Mouse (Mus musculus) bone marrow macrophage, adult 2 months (primary cell): ENCODE measurements at regions not wholly inside any gene's neighbourhood (a gene's known extent, or its start where the extent isn't known, plus 50 kb on each side); places are given as distances from the start of the nearest gene placed in this dataset.

Experiments used
- CTCF ChIP-seq: IDR thresholded peaks from 2 replicates; pipeline ENCODE4 v1.5.1; 2012; ENCODE audit warnings: low read depth, mild to moderate bottlenecking, low read length, moderate library complexity
- POLR2A ChIP-seq: IDR thresholded peaks from 2 replicates; pipeline ENCODE4 v1.6.1; 2012; ENCODE audit warnings: mild to moderate bottlenecking, low read depth, low read length, borderline replicate concordance

DNA sequence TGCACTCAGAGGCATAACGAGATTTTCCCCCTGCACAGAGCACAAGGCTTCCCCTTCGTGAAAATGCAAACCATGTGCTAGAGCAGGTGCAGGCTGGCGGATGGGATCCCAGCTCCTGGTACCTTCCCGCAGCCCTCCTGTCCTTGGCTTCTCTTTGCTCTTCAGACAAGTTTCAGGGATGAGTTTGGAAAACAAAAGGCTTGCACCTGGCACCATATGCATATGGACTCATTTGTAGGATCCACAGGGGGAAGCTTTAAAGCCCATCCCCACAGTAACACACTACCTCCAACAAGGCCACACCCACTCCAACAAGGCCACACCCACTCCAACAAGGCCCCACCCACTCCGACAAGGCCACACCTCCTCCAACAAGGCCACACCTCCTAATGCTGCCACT is 663.9 kb upstream of the Gm19410 start:
- TF ChIP-seq POLR2A = no peak
- TF ChIP-seq CTCF = no peak
